Mouse (Mus musculus) ES-E14 (cell line): ENCODE results near the gene Pm20d1.

Source experiments
- CHD2 ChIP-seq: IDR thresholded peaks from 2 replicates; pipeline ENCODE4 v1.6.1; 2014; ENCODE audit warnings: mild to moderate bottlenecking, low read depth, low read length, inconsistent platforms
- HCFC1 ChIP-seq: IDR thresholded peaks from 2 replicates; pipeline ENCODE4 v1.6.1; 2012; ENCODE audit warnings: low read length, inconsistent platforms, borderline replicate concordance; ENCODE audit not compliant: insufficient read depth
- MAFK ChIP-seq: IDR thresholded peaks from 2 replicates; pipeline ENCODE4 v1.6.1; 2014; ENCODE audit warnings: mild to moderate bottlenecking, low read depth, low read length, inconsistent platforms; ENCODE audit not compliant: insufficient read depth
- ZC3H11A ChIP-seq: IDR thresholded peaks from 2 replicates; pipeline ENCODE4 v1.6.1; 2012; ENCODE audit warnings: low read depth, mild to moderate bottlenecking, inconsistent platforms, low read length, borderline replicate concordance
- ZNF384 ChIP-seq: IDR thresholded peaks from 2 replicates; pipeline ENCODE4 v1.6.1; 2012; ENCODE audit warnings: low read depth, low read length, inconsistent platforms

GRCm38 (mm10) chr1:131823563-131823962, 26.4 kb downstream of the Pm20d1 start:
- no peak for TF ChIP-seq CHD2
- no peak for TF ChIP-seq ZNF384
- no peak for TF ChIP-seq ZC3H11A
- no peak for TF ChIP-seq MAFK
- TF ChIP-seq HCFC1 = no peak
